Mouse (Mus musculus): Measurements from ENCODE around the gene Gpr37. TPM values are rescaled to one million over a fixed set of nuclear protein-coding genes. Genes with fewer than 3 reads are reported as not detected.

The Gpr37 gene
- total and polyA plus RNA-seq, 3 experiments, result 0.10 TPM; not detected in 2

DNA sequence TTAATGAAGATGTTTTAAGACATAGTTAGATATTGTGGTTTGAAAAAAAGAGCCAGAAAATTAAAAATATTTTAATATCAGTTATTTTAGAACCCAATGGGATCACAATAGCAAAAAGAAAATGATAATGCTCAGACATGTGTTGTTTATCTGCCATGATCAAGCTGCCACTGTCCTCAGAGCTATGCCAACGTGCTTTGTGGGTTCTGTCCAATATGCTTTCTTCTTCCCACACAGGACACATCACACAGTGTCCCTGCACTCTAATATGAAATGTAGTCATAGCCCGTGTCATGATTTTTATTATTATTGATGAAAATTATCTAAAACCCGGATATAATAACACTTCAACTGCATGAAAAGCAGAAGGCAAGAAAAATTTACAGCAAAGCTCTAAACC lies 16.7 kb downstream of the Gpr37 start:
- Histone ChIP-seq H3K27ac (no peak overlapping the region), H3K4me1 (ENCODE audit: control insufficient read depth, insufficient read depth, low read length) (no peaks in the 10 kb centered on the region), H3K9ac (ENCODE audit: low read depth, low read length) (no peak overlapping the region), H3K4me3 (no peak overlapping the region), H3K79me2 (replicated peaks; ENCODE audit: control insufficient read depth, insufficient read depth, low read length) (no peaks in the 10 kb centered on the region), H3K27me3 (ENCODE audit: control insufficient read depth, insufficient read depth, low read length) (no peaks in the 10 kb centered on the region), H3K36me3 (ENCODE audit: control insufficient read depth, insufficient read depth, low read length) (no peaks in the 10 kb centered on the region)
- intact Hi-C loops (cut with DNase I), result no loop called here
- TF ChIP-seq CTCF (IDR thresholded peaks at IDR 0.05) (no peak), POLR2A (IDR thresholded peaks at IDR 0.05; ENCODE audit: insufficient read depth, low read depth, low read length) (no peak), EP300 (IDR thresholded peaks at IDR 0.05; ENCODE audit: insufficient read depth, low read depth, low read length) (no peak)
- WGBS, result 53% methylated on average over 3 of the region's 3 CpGs
- DNase-seq, result no peak

- H3K79me2 ChIP-seq (replicated peaks; ENCODE audit: control insufficient read depth, insufficient read depth, low read length), result no peaks in the 10 kb centered on the region
- no peaks in the 10 kb centered on the region for H3K4me1 ChIP-seq (ENCODE audit: control insufficient read depth, insufficient read depth, low read length)
- DNase-seq, result no peak
- H3K36me3 ChIP-seq (ENCODE audit: control insufficient read depth, insufficient read depth, low read length), result no peaks in the 10 kb centered on the region
- TF ChIP-seq CTCF (IDR thresholded peaks at IDR 0.05), result no peak
- TF ChIP-seq EP300 (IDR thresholded peaks at IDR 0.05; ENCODE audit: insufficient read depth, low read depth, low read length), result no peak
- no peak for TF ChIP-seq POLR2A (IDR thresholded peaks at IDR 0.05; ENCODE audit: insufficient read depth, low read depth, low read length)
- no peak overlapping the region for H3K4me3 ChIP-seq
- H3K27me3 ChIP-seq (ENCODE audit: control insufficient read depth, insufficient read depth, low read length), result no peaks in the 10 kb centered on the region
- no peak overlapping the region for H3K9ac ChIP-seq (ENCODE audit: low read depth, low read length)
- 13% methylated on average over 4 of the region's 4 CpGs for WGBS
- H3K27ac ChIP-seq, result no peak overlapping the region
- intact Hi-C loops (cut with DNase I), result no loop called here
Observed at GRCm38 (mm10) chr6:25670150-25670549, 20.4 kb downstream of the Gpr37 start.

DNA sequence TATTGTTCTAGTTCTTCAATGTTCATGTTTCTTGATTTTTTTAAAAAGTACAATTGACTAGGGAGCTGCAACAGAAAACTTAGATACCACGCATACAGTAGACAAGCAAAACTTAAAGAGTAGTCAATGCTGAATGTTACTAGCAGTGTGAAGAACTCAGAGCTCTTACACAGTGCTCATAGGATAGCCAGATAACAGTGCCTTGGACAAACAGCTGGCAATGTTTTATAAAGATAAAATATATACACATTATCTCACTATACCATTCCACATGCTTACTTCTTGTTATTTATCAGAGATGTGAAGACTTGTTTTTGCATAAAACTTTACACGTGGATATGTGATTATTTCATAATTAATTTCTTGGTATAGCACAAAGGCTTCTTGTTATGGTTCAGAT lies 26.6 kb downstream of the Gpr37 start:
- TF ChIP-seq EP300 (IDR thresholded peaks at IDR 0.05; ENCODE audit: insufficient read depth, low read depth, low read length) (no peak), CTCF (IDR thresholded peaks at IDR 0.05) (no peak), POLR2A (IDR thresholded peaks at IDR 0.05; ENCODE audit: insufficient read depth, low read depth, low read length) (no peak)
- Histone ChIP-seq H3K36me3 (ENCODE audit: control insufficient read depth, insufficient read depth, low read length) (no peaks in the 10 kb centered on the region), H3K27me3 (ENCODE audit: control insufficient read depth, insufficient read depth, low read length) (no peaks in the 10 kb centered on the region), H3K79me2 (replicated peaks; ENCODE audit: control insufficient read depth, insufficient read depth, low read length) (no peaks in the 10 kb centered on the region), H3K9ac (ENCODE audit: low read depth, low read length) (no peak overlapping the region), H3K27ac (no peak overlapping the region), H3K4me1 (ENCODE audit: control insufficient read depth, insufficient read depth, low read length) (no peaks in the 10 kb centered on the region), H3K4me3 (no peak overlapping the region)
- no peak for DNase-seq
- 84% methylated on average over 2 of the region's 2 CpGs for WGBS
- intact Hi-C loops (cut with DNase I), result no loop called here

DNA sequence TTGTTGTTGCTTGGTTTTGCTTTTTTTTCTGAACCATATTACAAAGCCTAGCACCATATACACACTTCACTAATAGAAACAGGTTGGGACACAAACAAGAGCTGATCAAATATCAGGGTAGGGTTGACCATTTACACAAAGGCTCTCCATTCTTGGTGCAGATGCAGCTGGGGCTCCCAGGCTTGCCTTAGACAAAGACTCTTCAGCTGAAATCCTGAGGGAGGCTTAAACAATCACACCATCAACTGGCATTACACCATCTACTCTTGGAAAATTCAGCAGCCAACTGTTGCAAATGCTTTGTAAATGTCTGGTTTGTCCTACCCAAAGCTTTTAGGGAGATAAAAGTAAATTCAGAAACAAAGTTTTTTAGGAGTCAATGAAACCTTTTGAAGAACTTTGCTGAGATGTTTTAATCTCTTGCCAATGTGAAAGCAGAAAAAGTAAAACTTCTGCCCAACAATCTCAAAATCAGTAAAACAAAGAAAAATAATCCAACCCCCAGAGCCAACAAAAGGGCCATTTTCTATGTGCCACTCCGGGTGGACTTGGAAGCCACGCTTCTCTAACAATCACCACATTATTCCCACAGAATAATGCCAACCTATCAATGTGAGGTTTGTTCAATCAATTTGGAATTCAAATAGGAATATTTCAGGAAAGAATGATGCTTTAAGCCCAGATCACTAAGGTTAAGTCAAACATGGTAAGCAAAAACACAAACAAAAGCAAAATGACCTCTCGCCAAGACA lies 30.4 kb downstream of the Gpr37 start:
- WGBS, result 82% methylated on average over 3 of the region's 3 CpGs
- no peak for DNase-seq
- no peaks in the 10 kb centered on the region for H3K27me3 ChIP-seq (ENCODE audit: control insufficient read depth, insufficient read depth, low read length)
- no peak overlapping the region for H3K27ac ChIP-seq
- no peak overlapping the region for H3K9ac ChIP-seq (ENCODE audit: low read depth, low read length)
- no peaks in the 10 kb centered on the region for H3K79me2 ChIP-seq (replicated peaks; ENCODE audit: control insufficient read depth, insufficient read depth, low read length)
- H3K36me3 ChIP-seq (ENCODE audit: control insufficient read depth, insufficient read depth, low read length), result no peaks in the 10 kb centered on the region
- H3K4me3 ChIP-seq, result no peak overlapping the region
- intact Hi-C loops (cut with DNase I), result no loop called here
- no peak for TF ChIP-seq POLR2A (IDR thresholded peaks at IDR 0.05; ENCODE audit: insufficient read depth, low read depth, low read length)
- no peak for TF ChIP-seq EP300 (IDR thresholded peaks at IDR 0.05; ENCODE audit: insufficient read depth, low read depth, low read length)
- no peak for TF ChIP-seq CTCF (IDR thresholded peaks at IDR 0.05)
- no peaks in the 10 kb centered on the region for H3K4me1 ChIP-seq (ENCODE audit: control insufficient read depth, insufficient read depth, low read length)

Other genes with a start within 250 kb of the Gpr37 start
- 1 to 10 TPM; 8.3 TPM for gene Pot1a, start 118.5 kb upstream of the Gpr37 start, total RNA-seq (2021)
- 5.0 and 11.4 TPM in 2 replicates for gene Pot1a, start 118.5 kb upstream of the Gpr37 start, polyA plus RNA-seq (2012; rRNA removed)